Mouse (Mus musculus) bone marrow macrophage, adult 2 months (primary cell): ENCODE results near the gene Asprv1. TPM values are rescaled to one million over a fixed set of nuclear protein-coding genes. Genes with fewer than 3 reads are reported as not detected.

Source experiments
- H3K27ac ChIP-seq: 2 replicates; pipeline ENCODE4 v1.5.1; 2012; ENCODE audit warnings: low read depth, low read length; ENCODE audit not compliant: insufficient read depth
- H3K4me1 ChIP-seq: 2 replicates; pipeline ENCODE4 v1.6.1; 2012; ENCODE audit warnings: low read length; ENCODE audit not compliant: control insufficient read depth, insufficient read depth
- H3K4me3 ChIP-seq: 2 replicates; pipeline ENCODE4 v1.5.1; 2012; ENCODE audit warnings: mild to moderate bottlenecking, low read length, moderate library complexity; ENCODE audit not compliant: insufficient read depth
- CTCF ChIP-seq: IDR thresholded peaks from 2 replicates; pipeline ENCODE4 v1.5.1; 2012; ENCODE audit warnings: low read depth, mild to moderate bottlenecking, low read length, moderate library complexity
- POLR2A ChIP-seq: IDR thresholded peaks from 2 replicates; pipeline ENCODE4 v1.6.1; 2012; ENCODE audit warnings: mild to moderate bottlenecking, low read depth, low read length, borderline replicate concordance
- polyA plus RNA-seq: library from polyadenylated mRNA; stranded (reverse); fragments of >200 nt; gene quantifications from 2 replicates; pipeline ENCODE4 v1.2.4, GENCODE M21; 2012; ENCODE audit not compliant: missing spikeins, insufficient read depth, insufficient read length

The Asprv1 gene
- polyA plus RNA-seq, 1 experiment, result not detected

GRCm38 (mm10) chr6:86610714-86611113 lies 17.2 kb upstream of the Asprv1 start:
- H3K4me3 ChIP-seq, result no peak overlapping the region
- no peak for TF ChIP-seq CTCF
- TF ChIP-seq POLR2A, result no peak
- peaks cover 22% of the 10 kb centered on the region for H3K4me1 ChIP-seq
- no peak overlapping the region for H3K27ac ChIP-seq

GRCm38 (mm10) chr6:86615301-86615700 lies 12.7 kb upstream of the Asprv1 start:
- Histone ChIP-seq H3K27ac (no peak overlapping the region), H3K4me1 (peaks cover 7% of the 10 kb centered on the region), H3K4me3 (no peak overlapping the region)
- TF ChIP-seq CTCF, result no peak

- no peak for TF ChIP-seq CTCF
- no peak for TF ChIP-seq POLR2A
- H3K27ac ChIP-seq, result no peak overlapping the region
Measured at GRCm38 (mm10) chr6:86623201-86623600, 4.8 kb upstream of the Asprv1 start.

GRCm38 (mm10) chr6:86624074-86625030 lies 3.6 kb upstream of the Asprv1 start:
- H3K4me1 ChIP-seq, result peaks cover 9% of the 10 kb centered on the region
- TF ChIP-seq POLR2A (no peak), CTCF (no peak)
- no peak overlapping the region for H3K4me3 ChIP-seq

More at GRCm38 (mm10) chr6:86623201-86623600, 4.8 kb upstream of the Asprv1 start:
- H3K4me1 ChIP-seq, result peaks cover 8% of the 10 kb centered on the region
- H3K4me3 ChIP-seq, result no peak overlapping the region

GRCm38 (mm10) chr6:86630141-86630540 lies 2.2 kb downstream of the Asprv1 start:
- Histone ChIP-seq H3K27ac (no peak overlapping the region), H3K4me3 (no peak overlapping the region), H3K4me1 (0 out of 2 replicates have a peak, but pooled peaks cover 2% of the 10 kb centered on the region)

More at GRCm38 (mm10) chr6:86624074-86625030, 3.6 kb upstream of the Asprv1 start:
- H3K27ac ChIP-seq, result no peak overlapping the region

GRCm38 (mm10) chr6:86636495-86636894 lies 8.5 kb downstream of the Asprv1 start:
- H3K27ac ChIP-seq, result no peak overlapping the region
- H3K4me1 ChIP-seq, result peaks cover 14% of the 10 kb centered on the region
- H3K4me3 ChIP-seq, result no peak overlapping the region
- no peak for TF ChIP-seq CTCF
- TF ChIP-seq POLR2A, result no peak

More at GRCm38 (mm10) chr6:86630141-86630540, 2.2 kb downstream of the Asprv1 start:
- no peak for TF ChIP-seq CTCF
- TF ChIP-seq POLR2A, result no peak

GRCm38 (mm10) chr6:86637171-86637835 lies 9.3 kb downstream of the Asprv1 start:
- Histone ChIP-seq H3K4me3 (no peak overlapping the region), H3K4me1 (peaks cover 14% of the 10 kb centered on the region), H3K27ac (no peak overlapping the region)
- TF ChIP-seq POLR2A (no peak), CTCF (no peak)

- no peak for TF ChIP-seq CTCF
- TF ChIP-seq POLR2A, result no peak
- Histone ChIP-seq H3K4me1 (peaks cover 14% of the 10 kb centered on the region), H3K27ac (no peak overlapping the region), H3K4me3 (no peak overlapping the region)
Measured at GRCm38 (mm10) chr6:86637860-86638259, 9.9 kb downstream of the Asprv1 start.

- H3K4me3 ChIP-seq, result no peak overlapping the region
- peaks cover 14% of the 10 kb centered on the region for H3K4me1 ChIP-seq
- no peak overlapping the region for H3K27ac ChIP-seq
- TF ChIP-seq CTCF, result no peak
- TF ChIP-seq POLR2A, result no peak
Measured at GRCm38 (mm10) chr6:86638434-86638833, 10.5 kb downstream of the Asprv1 start.
